Mouse (Mus musculus): ENCODE data around the gene Gstp2.

- TF ChIP-seq TAL1 (IDR thresholded peaks at IDR 0.05; ENCODE audit: low read length) (no peak), GATA1 (IDR thresholded peaks at IDR 0.05; ENCODE audit: low read length) (no peak)
Observed at GRCm38 (mm10) chr19:4012432-4013022, 33.3 kb downstream of the Gstp2 start, which contains the start of gene Ndufv1.
